Mouse (Mus musculus) erythroblast, embryonic 14.5 days (primary cell): ENCODE data around the gene Gpr107. TPM values are rescaled to one million over a fixed set of nuclear protein-coding genes. Genes with fewer than 3 reads are reported as not detected.

Source experiments
- H3K27me3 ChIP-seq: 2 replicates; pipeline ENCODE4 v1.6.1; 2012; ENCODE audit warnings: inconsistent platforms; ENCODE audit not compliant: control insufficient read depth
- H3K36me3 ChIP-seq: 2 replicates; pipeline ENCODE4 v1.6.1; 2012; ENCODE audit warnings: mild to moderate bottlenecking, inconsistent platforms; ENCODE audit not compliant: control insufficient read depth
- H3K4me1 ChIP-seq: 2 replicates; pipeline ENCODE4 v1.6.1; 2012; ENCODE audit warnings: inconsistent platforms; ENCODE audit not compliant: control insufficient read depth
- H3K4me3 ChIP-seq: replicated peaks from 2 replicates; pipeline ENCODE3; 2012; ENCODE audit warnings: moderate library complexity, mild to moderate bottlenecking, inconsistent platforms
- H3K9me3 ChIP-seq: 2 replicates; pipeline ENCODE4 v1.6.1; 2012; ENCODE audit warnings: low read length, inconsistent platforms, mixed read lengths; ENCODE audit not compliant: control insufficient read depth
- GATA1 ChIP-seq: IDR thresholded peaks from 2 replicates; pipeline ENCODE4 v1.6.1; 2012; ENCODE audit warnings: low read length, inconsistent platforms, mixed read lengths
- TAL1 ChIP-seq: IDR thresholded peaks from 3 replicates; pipeline ENCODE4 v1.6.1; 2012; ENCODE audit warnings: low read length, inconsistent platforms, mixed read lengths
- polyA plus RNA-seq: library from polyadenylated mRNA; stranded (reverse); fragments of >175 nt; gene quantifications from 2 replicates; pipeline ENCODE4 v1.2.3, GENCODE M21; 2012

Gpr107 gene
- polyA plus RNA-seq, 1 experiment, result 1.2 TPM

GRCm38 (mm10) chr2:31241639-31242038 is 89.5 kb downstream of the Gpr107 start:
- TF ChIP-seq TAL1 (no peak), GATA1 (no peak)
- Histone ChIP-seq H3K4me3 (no peak overlapping the region), H3K27me3 (peaks cover 53% of the 10 kb centered on the region), H3K9me3 (no peaks in the 10 kb centered on the region), H3K36me3 (no peaks in the 10 kb centered on the region), H3K4me1 (peaks cover 1% of the 10 kb centered on the region; the same call in 1 of the 2 replicates)

GRCm38 (mm10) chr2:31244216-31244615 is 92.1 kb downstream of the Gpr107 start:
- Histone ChIP-seq H3K4me1 (peaks cover 1% of the 10 kb centered on the region; the same call in 1 of the 2 replicates), H3K36me3 (no peaks in the 10 kb centered on the region), H3K4me3 (no peak overlapping the region), H3K9me3 (no peaks in the 10 kb centered on the region), H3K27me3 (peaks cover 67% of the 10 kb centered on the region)
- TF ChIP-seq GATA1 (no peak), TAL1 (no peak)

GRCm38 (mm10) chr2:31245051-31245450 is 92.9 kb downstream of the Gpr107 start:
- no peak for TF ChIP-seq TAL1
- no peak for TF ChIP-seq GATA1
- no peaks in the 10 kb centered on the region for H3K9me3 ChIP-seq
- no peak overlapping the region for H3K4me3 ChIP-seq
- no peaks in the 10 kb centered on the region for H3K4me1 ChIP-seq
- peaks cover 67% of the 10 kb centered on the region for H3K27me3 ChIP-seq
- H3K36me3 ChIP-seq, result no peaks in the 10 kb centered on the region

- Histone ChIP-seq H3K4me3 (peak within 1 kb of the TSS; percentile 26), H3K27me3 (peaks cover 66% of the 10 kb centered on the region), H3K9me3 (no peaks in the 10 kb centered on the region), H3K4me1 (no peaks in the 10 kb centered on the region), H3K36me3 (no peaks in the 10 kb centered on the region)
- no peak for TF ChIP-seq GATA1
- no peak for TF ChIP-seq TAL1
Observed at GRCm38 (mm10) chr2:31245491-31246141, 93.5 kb downstream of the Gpr107 start, which contains the start of gene Ncs1. Gene Ncs1, plus strand, starts transcription at chr2:31245823.

- Histone ChIP-seq H3K36me3 (no peaks in the 10 kb centered on the region), H3K4me1 (no peaks in the 10 kb centered on the region), H3K9me3 (no peaks in the 10 kb centered on the region), H3K27me3 (peaks cover 62% of the 10 kb centered on the region), H3K4me3 (peak overlapping the region; percentile 16)
- no peak for TF ChIP-seq GATA1
- no peak for TF ChIP-seq TAL1
Observed at GRCm38 (mm10) chr2:31246251-31246971, 94.3 kb downstream of the Gpr107 start.

- TF ChIP-seq TAL1, result no peak
- no peak for TF ChIP-seq GATA1
- peaks cover 42% of the 10 kb centered on the region for H3K27me3 ChIP-seq
- H3K36me3 ChIP-seq, result no peaks in the 10 kb centered on the region
Observed at GRCm38 (mm10) chr2:31248856-31249255, 96.7 kb downstream of the Gpr107 start.

GRCm38 (mm10) chr2:31252167-31252566 is 100.1 kb downstream of the Gpr107 start:
- Histone ChIP-seq H3K9me3 (no peaks in the 10 kb centered on the region), H3K36me3 (no peaks in the 10 kb centered on the region), H3K4me3 (no peak overlapping the region), H3K4me1 (peaks cover 1% of the 10 kb centered on the region; the same call in 1 of the 2 replicates), H3K27me3 (peaks cover 9% of the 10 kb centered on the region)
- no peak for TF ChIP-seq GATA1
- TF ChIP-seq TAL1, result no peak

More at GRCm38 (mm10) chr2:31248856-31249255, 96.7 kb downstream of the Gpr107 start:
- H3K4me3 ChIP-seq, result no peak overlapping the region
- no peaks in the 10 kb centered on the region for H3K4me1 ChIP-seq
- no peaks in the 10 kb centered on the region for H3K9me3 ChIP-seq

GRCm38 (mm10) chr2:31253463-31253862 is 101.3 kb downstream of the Gpr107 start:
- Histone ChIP-seq H3K36me3 (no peaks in the 10 kb centered on the region), H3K9me3 (no peaks in the 10 kb centered on the region), H3K27me3 (no peaks in the 10 kb centered on the region), H3K4me3 (no peak overlapping the region), H3K4me1 (peaks cover 3% of the 10 kb centered on the region)
- TF ChIP-seq TAL1, result no peak

GRCm38 (mm10) chr2:31254806-31255205 is 102.7 kb downstream of the Gpr107 start:
- H3K36me3 ChIP-seq, result no peaks in the 10 kb centered on the region
- no peak for TF ChIP-seq GATA1
- TF ChIP-seq TAL1, result no peak
- no peaks in the 10 kb centered on the region for H3K9me3 ChIP-seq
- H3K27me3 ChIP-seq, result no peaks in the 10 kb centered on the region
- peaks cover 15% of the 10 kb centered on the region for H3K4me1 ChIP-seq
- no peak overlapping the region for H3K4me3 ChIP-seq
